Mouse (Mus musculus): ENCODE data around the gene Lipe. TPM values are rescaled to one million over a fixed set of nuclear protein-coding genes. Genes with fewer than 3 reads are reported as not detected.
A peak's percentile ranks its signal among the peaks of the same experiment; 100 is the strongest.

Gene Lipe
- polyA plus RNA-seq, 1 experiment from 2014 or later: 12.1 TPM

DNA sequence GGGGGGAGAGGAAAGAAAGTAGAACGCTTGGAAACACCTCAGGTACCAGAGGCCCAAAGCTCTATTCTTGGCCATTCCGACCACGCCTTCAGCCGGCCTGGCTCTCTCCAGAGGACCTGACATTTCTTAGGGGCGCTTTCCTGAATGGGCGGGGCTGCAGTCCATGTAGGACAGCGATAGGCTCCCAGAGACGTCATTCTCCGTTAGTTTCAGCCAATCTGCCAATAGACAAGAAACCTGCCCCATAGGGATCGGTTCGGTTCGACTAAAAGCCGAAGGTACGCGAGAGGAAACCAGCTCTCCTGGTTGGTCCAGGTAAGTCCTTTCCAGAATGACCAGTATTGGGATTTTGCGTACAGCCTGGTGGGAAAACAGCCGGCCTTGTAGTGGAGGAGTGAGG lies 22.0 kb downstream of the Lipe start:
- WGBS: 5% methylated on average over 17 of the region's 17 CpGs
- H3K4me1 ChIP-seq (replicated peaks): peaks cover 32% of the 10 kb centered on the region
- no peaks in the 10 kb centered on the region; the same call in 1 of the 2 replicates for H3K36me3 ChIP-seq
- peaks cover 5% of the 10 kb centered on the region; the same call in 1 of the 2 replicates for H3K27me3 ChIP-seq
- no peak overlapping the region for H3K9ac ChIP-seq (replicated peaks)
- no peak for ATAC-seq (ENCODE audit: insufficient number of reproducible peaks, insufficient read depth, low FRiP score, low TSS enrichment, low read depth)
- peak overlapping the region; percentile 34 for H3K4me3 ChIP-seq (replicated peaks)
- peak overlapping the region; percentile 52 for H3K4me2 ChIP-seq
- no peak overlapping the region for H3K27ac ChIP-seq
- no peaks in the 10 kb centered on the region for H3K9me3 ChIP-seq

DNA sequence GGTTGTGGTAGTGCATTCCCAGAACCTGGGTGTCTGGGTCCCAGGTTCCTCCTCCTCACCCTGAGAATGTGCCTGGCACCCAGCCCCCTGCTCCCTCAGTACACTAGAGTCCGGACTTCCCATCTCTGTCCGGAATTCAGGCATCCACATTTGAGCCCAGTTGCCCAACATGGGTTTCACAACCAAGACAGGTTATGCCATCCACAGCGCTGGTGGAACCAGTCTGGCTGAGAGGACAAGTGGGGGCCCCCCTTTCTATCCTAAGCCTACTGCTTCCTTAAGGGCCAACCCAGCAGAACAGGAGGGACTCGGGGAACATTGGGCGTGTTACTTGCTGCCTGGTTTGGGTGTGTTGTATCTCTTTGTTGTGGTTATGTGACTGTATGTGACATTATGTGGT lies 26.1 kb downstream of the Lipe start:
- Histone ChIP-seq H3K4me3 (replicated peaks) (no peak overlapping the region), H3K4me1 (replicated peaks) (peaks cover 22% of the 10 kb centered on the region), H3K36me3 (no peaks in the 10 kb centered on the region), H3K4me2 (no peak overlapping the region), H3K9me3 (no peaks in the 10 kb centered on the region), H3K9ac (replicated peaks) (no peak overlapping the region), H3K27me3 (peaks cover 38% of the 10 kb centered on the region), H3K27ac (no peak overlapping the region)
- WGBS: 85% methylated on average over 5 of the region's 5 CpGs
- ATAC-seq (ENCODE audit: insufficient number of reproducible peaks, insufficient read depth, low FRiP score, low TSS enrichment, low read depth): no peak

DNA sequence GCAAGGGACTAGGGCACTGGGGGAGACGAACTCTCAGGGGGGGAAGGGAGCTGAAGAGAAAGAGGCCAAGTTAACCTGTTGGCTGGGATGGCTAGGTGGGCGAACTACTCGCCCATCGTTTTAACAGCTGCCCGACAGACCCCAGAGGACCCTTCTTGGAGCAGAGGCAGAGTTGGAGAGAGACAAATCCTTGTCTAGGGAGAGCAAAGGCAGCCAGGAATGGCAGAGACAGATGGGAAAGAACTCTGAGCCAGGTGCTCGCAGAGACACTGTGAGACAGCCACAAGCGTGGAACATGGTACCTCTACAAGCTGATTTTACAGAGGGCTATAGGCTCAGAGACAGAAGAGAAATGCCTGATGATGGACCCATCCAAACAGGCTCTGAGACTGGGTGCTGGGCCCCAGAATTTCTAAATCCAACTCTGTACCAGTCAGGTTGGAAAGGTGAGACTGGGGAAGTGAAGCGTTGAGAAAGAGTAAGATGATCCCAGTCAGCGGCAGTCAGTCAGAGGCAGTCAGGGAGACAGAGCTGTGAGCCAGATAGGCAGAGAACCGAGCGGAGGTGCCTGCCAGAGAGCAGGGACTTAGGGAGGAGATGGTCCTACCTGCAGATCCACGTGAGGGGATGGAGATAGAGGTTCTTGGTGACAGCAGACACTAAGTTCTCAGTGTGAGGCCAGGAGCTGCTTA lies 29.3 kb downstream of the Lipe start, which contains the start of gene Cnfn:
Cnfn (minus strand) TSS at position 667 of the 692 bp plus-strand sequence.
- H3K9me3 ChIP-seq: no peaks in the 10 kb centered on the region
- peaks cover 60% of the 10 kb centered on the region for H3K27me3 ChIP-seq
- ATAC-seq (ENCODE audit: insufficient number of reproducible peaks, insufficient read depth, low FRiP score, low TSS enrichment, low read depth): no peak
- no peak within 1 kb of the TSS for H3K4me3 ChIP-seq (replicated peaks)
- no peak within 1 kb of the TSS for H3K9ac ChIP-seq (replicated peaks)
- no peak within 1 kb of the TSS for H3K4me2 ChIP-seq
- H3K36me3 ChIP-seq: peaks cover 9% of the 10 kb centered on the region
- H3K4me1 ChIP-seq (replicated peaks): peaks cover 26% of the 10 kb centered on the region
- WGBS: 48% methylated on average over 12 of the region's 12 CpGs
- no peak within 1 kb of the TSS for H3K27ac ChIP-seq

DNA sequence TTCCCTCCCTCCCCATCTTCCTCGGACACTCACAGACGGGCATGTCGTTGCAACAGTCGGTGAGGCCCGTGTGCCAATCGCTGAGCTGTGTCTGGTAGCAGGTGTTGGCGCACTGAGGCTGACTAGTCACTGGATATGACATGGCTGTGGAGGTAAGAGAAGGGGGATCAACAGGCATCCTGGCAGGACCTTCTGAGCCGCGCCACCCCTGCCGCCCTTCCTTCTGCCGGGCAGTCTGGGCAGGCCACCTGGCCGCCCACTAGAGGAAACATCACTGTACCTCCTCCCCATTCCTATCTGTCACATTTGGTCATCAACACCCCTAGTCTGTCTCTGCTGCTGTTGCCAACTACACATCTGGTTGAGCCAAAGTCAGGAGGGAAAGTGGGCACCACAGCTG lies 30.2 kb downstream of the Lipe start:
- Histone ChIP-seq H3K4me2 (no peak overlapping the region), H3K27me3 (peaks cover 60% of the 10 kb centered on the region), H3K4me1 (replicated peaks) (peaks cover 23% of the 10 kb centered on the region), H3K9ac (replicated peaks) (no peak overlapping the region), H3K9me3 (no peaks in the 10 kb centered on the region), H3K4me3 (replicated peaks) (peak overlapping the region; percentile 21; the same call in 1 of the 2 replicates), H3K27ac (no peak overlapping the region), H3K36me3 (peaks cover 17% of the 10 kb centered on the region)
- 20% methylated on average over 12 of the region's 12 CpGs for WGBS
- ATAC-seq (ENCODE audit: insufficient number of reproducible peaks, insufficient read depth, low FRiP score, low TSS enrichment, low read depth): no peak

DNA sequence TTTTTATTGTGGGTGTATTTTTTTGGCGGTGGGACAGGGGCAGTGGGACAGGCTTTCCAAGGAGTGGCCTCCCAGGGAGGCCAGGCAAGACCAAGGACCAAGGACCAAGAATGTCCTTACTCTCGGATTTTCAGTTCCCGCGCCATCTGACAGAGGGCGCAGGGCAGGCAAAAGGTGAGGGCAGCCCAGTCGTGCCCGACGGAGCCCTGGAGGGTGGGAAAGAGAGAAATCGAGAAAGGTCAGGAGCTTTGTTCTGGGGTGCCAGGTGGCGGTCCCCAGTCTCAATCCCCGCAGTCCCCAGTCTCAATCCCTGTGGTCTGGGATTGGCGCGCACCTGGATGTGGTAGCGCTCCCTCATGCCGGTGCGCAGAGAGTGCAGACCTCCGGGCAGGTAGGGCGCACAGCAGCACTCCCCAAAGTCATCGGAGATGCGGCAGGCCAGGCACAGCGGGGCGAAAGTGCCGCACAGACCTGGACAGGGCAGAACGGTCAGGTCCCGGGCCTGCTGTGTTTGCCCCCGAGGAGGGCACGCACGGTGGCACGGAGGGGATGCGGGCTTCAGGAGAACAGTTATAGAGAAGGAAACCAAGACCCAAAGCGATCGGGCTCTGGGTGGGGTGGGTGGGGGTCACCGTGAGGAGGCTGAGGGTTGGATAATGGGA lies 30.7 kb downstream of the Lipe start:
- WGBS: 3% methylated on average over 33 of the region's 33 CpGs
- peak overlapping the region; percentile 43 for H3K4me2 ChIP-seq
- H3K36me3 ChIP-seq: peaks cover 23% of the 10 kb centered on the region
- H3K4me1 ChIP-seq (replicated peaks): peaks cover 23% of the 10 kb centered on the region
- peaks cover 60% of the 10 kb centered on the region for H3K27me3 ChIP-seq
- no peak; the same call in 1 of the 2 replicates for ATAC-seq (ENCODE audit: insufficient number of reproducible peaks, insufficient read depth, low FRiP score, low TSS enrichment, low read depth)
- H3K4me3 ChIP-seq (replicated peaks): peak overlapping the region; percentile 21
- no peak overlapping the region for H3K27ac ChIP-seq
- H3K9me3 ChIP-seq: no peaks in the 10 kb centered on the region
- 0 out of 2 replicates have a peak overlapping the region, but pooled peaks have one; percentile 34 for H3K9ac ChIP-seq (replicated peaks)

DNA sequence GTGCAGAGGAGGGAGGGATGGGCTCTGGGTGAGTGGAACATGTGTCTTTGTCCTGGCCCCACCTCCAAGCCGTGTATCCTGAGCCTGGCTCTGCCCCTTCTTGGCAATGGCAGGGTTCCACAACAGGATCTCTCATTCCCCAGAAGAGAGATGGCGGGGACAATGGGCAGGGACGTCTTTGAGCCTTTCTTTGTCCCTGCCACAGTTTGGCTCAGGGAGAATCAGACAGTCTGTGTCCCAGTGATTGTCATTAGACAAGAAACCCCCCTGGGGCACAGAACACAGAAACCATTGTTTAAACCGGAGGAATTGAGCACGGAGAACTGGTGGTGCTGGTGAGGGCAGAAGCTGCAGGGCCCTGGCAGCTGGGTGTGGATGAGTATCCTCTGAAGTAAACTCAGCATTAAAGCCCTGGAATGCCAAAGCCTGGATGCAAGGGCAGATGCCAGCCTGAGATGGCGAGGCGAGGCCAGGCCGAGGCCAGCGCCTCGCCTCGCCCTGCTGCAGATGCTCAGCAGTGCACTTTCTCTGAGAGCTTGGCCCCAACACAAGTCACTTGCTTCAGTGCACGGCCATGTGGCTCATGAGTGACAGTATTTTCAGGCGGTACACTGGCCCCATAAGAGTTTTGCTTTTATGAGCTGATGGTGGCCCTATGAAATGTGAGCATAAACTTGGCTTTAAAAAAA lies 32.4 kb downstream of the Lipe start:
- Histone ChIP-seq H3K27me3 (peaks cover 60% of the 10 kb centered on the region), H3K36me3 (peaks cover 40% of the 10 kb centered on the region), H3K27ac (no peak overlapping the region), H3K4me3 (replicated peaks) (no peak overlapping the region), H3K9me3 (no peaks in the 10 kb centered on the region), H3K4me1 (replicated peaks) (peaks cover 23% of the 10 kb centered on the region), H3K4me2 (no peak overlapping the region), H3K9ac (replicated peaks) (no peak overlapping the region)
- WGBS: 59% methylated on average over 13 of the region's 13 CpGs
- ATAC-seq (ENCODE audit: insufficient number of reproducible peaks, insufficient read depth, low FRiP score, low TSS enrichment, low read depth): no peak; the same call in 1 of the 2 replicates

DNA sequence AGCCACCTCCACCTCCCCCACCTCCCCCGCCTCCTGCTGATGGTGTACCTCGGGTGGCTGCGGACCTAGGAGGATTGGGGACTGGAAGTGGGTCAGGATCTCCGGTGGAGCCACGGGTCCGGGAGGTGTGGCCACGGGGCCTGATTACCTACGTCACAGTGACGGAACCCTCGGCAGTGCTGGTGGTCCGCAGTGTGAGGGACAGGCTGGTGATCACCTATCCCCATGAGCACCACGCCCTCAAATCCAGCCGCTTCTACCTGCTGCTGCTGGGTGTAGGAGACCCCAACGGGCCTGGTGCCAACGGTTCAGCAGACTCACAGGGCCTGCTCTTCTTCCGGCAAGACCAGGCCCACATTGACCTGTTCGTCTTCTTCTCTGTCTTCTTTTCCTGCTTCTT lies 34.9 kb downstream of the Lipe start:
- no peak overlapping the region for H3K4me3 ChIP-seq (replicated peaks)
- peaks cover 38% of the 10 kb centered on the region for H3K27me3 ChIP-seq
- H3K9ac ChIP-seq (replicated peaks): no peak overlapping the region
- H3K4me1 ChIP-seq (replicated peaks): peaks cover 23% of the 10 kb centered on the region
- 91% methylated on average over 17 of the region's 17 CpGs for WGBS
- ATAC-seq (ENCODE audit: insufficient number of reproducible peaks, insufficient read depth, low FRiP score, low TSS enrichment, low read depth): no peak
- no peak overlapping the region for H3K4me2 ChIP-seq
- H3K27ac ChIP-seq: no peak overlapping the region
- peaks cover 64% of the 10 kb centered on the region for H3K36me3 ChIP-seq
- H3K9me3 ChIP-seq: no peaks in the 10 kb centered on the region

DNA sequence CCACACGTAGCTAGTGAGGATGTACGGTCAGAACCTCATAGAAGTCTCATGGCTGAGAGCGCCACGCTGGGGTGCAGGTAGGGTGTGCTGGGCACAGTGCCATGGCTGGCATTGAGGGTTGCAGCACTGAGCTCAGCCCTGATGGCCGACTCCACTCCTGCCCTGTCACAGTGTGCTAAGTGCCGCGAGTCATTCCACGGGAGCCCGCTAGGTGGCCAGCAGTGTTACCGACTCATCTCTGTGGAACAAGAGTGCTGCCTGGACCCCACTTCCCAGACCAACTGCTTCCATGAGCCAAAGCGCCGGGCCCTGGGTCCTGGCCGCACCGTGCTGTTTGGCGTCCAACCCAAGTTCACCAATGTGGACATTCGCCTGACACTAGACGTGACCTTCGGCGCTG lies 35.4 kb downstream of the Lipe start:
- H3K27me3 ChIP-seq: peaks cover 33% of the 10 kb centered on the region
- peaks cover 23% of the 10 kb centered on the region for H3K4me1 ChIP-seq (replicated peaks)
- WGBS: 88% methylated on average over 19 of the region's 19 CpGs
- H3K27ac ChIP-seq: no peak overlapping the region
- no peaks in the 10 kb centered on the region for H3K9me3 ChIP-seq
- no peak overlapping the region for H3K9ac ChIP-seq (replicated peaks)
- no peak overlapping the region for H3K4me2 ChIP-seq
- H3K4me3 ChIP-seq (replicated peaks): no peak overlapping the region
- ATAC-seq (ENCODE audit: insufficient number of reproducible peaks, insufficient read depth, low FRiP score, low TSS enrichment, low read depth): no peak
- peaks cover 69% of the 10 kb centered on the region for H3K36me3 ChIP-seq

DNA sequence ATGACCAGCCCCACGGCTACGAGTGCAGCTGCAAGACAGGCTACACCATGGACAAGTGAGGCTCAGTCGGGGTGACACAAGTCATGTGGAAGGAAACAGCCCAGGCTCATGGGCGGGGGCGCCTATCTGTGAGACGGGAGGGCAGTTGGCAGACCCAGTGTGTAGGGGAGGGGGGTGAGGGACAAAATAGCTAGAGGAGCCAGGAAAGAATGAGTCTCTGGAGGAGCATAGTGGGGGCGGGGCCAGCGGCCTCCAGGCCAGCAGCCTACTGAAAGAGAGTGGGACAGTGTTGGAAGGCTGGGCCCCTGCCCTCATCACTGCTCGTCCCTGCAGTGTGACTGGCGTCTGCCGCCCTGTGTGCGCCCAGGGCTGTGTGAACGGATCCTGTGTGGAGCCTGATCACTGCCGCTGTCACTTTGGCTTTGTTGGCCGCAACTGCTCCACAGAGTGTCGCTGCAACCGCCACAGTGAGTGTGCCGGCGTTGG lies 39.7 kb downstream of the Lipe start:
- Histone ChIP-seq H3K27ac (no peak overlapping the region), H3K36me3 (peaks cover 98% of the 10 kb centered on the region), H3K9ac (replicated peaks) (no peak overlapping the region), H3K4me1 (replicated peaks) (no peaks in the 10 kb centered on the region), H3K4me2 (no peak overlapping the region), H3K4me3 (replicated peaks) (no peak overlapping the region), H3K9me3 (no peaks in the 10 kb centered on the region), H3K27me3 (no peaks in the 10 kb centered on the region)
- ATAC-seq (ENCODE audit: insufficient number of reproducible peaks, insufficient read depth, low FRiP score, low TSS enrichment, low read depth): no peak
- WGBS: 84% methylated on average over 19 of the region's 19 CpGs

DNA sequence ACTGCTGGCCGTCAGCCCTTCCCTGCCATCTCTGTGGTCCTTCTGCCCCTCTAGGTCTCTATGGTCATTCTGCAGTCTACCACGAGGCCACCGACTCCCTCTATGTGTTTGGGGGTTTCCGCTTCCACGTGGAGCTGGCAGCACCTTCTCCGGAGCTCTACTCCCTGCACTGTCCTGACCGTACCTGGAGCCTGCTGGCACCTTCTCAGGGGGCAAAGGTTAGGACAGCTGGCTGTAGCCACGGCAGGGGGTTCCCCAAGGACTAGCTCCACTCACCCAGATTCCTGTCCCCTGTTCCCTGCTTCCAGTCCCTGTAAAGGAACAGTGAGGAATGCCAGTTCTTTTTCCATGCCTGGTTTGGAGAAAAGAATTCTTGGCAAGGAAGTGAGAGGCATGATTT lies 49.6 kb downstream of the Lipe start:
- Histone ChIP-seq H3K4me2 (no peak overlapping the region), H3K9ac (replicated peaks) (no peak overlapping the region), H3K4me1 (replicated peaks) (no peaks in the 10 kb centered on the region), H3K9me3 (peaks cover 19% of the 10 kb centered on the region), H3K27me3 (no peaks in the 10 kb centered on the region), H3K36me3 (peaks cover 98% of the 10 kb centered on the region), H3K4me3 (replicated peaks) (no peak overlapping the region), H3K27ac (no peak overlapping the region)
- WGBS: 86% methylated on average over 8 of the region's 8 CpGs
- ATAC-seq (ENCODE audit: insufficient number of reproducible peaks, insufficient read depth, low FRiP score, low TSS enrichment, low read depth): no peak

Measured in limb, embryonic 12.5 days (tissue).